Mouse (Mus musculus) left cerebral cortex, adult 9 months (tissue): Measurements from ENCODE around the gene Trip13.

Source experiments
- DNase-seq, 2 experiments: peaks; one replicate each; pipeline ENCODE4 v3.0.0; 2022; ENCODE audit warnings: low spot score in 2 of 2

The Trip13 gene

DNA sequence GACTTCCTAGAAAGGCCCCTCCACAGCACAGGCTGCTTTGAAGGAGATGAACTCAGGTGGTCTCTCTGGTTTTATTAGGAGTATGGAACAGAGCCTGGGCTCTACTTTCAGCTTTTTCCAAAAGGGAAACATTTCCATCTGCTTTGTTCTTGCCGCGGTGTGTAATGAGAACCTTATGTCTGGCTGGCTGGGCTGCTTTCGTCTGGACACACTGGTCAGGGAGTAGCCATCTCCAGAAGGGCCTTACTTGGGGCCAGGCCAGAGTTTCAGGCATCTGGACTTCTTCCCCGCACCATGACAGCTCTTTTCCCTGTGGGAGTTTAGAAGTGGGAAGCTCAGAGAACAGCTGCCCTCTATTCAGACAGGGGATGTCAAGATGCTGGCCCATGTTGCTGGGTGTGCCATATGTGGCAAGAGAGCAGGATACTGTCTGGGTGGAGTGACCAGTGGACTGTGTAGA is 50.1 kb downstream of the Trip13 start:
- no peak for DNase-seq

GRCm38 (mm10) chr13:73886601-73887000 is 51.0 kb downstream of the Trip13 start:
- DNase-seq = no peak

DNA sequence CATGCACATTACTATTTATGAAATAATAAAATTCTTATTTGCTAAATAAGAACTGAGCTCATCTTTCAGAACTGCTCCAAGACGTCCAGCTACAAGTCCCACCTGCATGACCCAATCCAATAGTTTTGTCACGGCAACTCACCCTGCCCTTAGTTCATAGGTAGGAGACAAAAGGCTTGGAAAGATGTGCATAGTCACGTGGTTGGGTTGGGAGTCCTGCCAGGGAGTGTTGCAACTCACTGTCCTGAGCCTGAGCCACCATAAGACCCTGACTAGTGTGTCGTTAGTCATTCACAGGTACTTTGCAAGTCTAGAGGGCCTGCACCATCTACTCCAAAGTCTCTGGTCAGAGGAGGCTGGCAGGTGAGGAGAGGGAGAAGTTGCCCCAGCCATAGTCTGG is 51.5 kb downstream of the Trip13 start:
- no peak for DNase-seq

DNA sequence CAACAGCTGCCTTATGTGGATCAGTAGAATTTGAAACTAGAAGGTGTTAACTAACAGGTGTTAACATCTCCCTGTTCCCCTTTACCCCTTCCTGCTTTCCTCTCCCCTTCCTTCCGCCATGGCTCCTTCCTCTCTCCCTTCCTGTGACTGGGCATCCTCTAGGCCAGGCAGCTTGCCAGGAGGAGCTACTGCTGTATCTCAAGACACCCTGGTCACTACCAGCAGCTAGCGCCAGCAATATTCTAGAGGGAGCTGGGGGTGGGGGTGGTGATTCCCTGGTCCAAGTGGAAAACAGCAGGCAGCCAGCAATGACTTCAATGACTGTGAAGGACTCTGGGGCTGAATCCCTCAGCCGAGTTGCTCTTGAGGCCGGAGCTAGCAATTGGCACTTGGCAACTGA is 51.9 kb downstream of the Trip13 start:
- no peak for DNase-seq

- DNase-seq = no peak
These were observed 56.2 kb downstream of the Trip13 start for GRCm38 (mm10) chr13:73881347-73881746.

DNA sequence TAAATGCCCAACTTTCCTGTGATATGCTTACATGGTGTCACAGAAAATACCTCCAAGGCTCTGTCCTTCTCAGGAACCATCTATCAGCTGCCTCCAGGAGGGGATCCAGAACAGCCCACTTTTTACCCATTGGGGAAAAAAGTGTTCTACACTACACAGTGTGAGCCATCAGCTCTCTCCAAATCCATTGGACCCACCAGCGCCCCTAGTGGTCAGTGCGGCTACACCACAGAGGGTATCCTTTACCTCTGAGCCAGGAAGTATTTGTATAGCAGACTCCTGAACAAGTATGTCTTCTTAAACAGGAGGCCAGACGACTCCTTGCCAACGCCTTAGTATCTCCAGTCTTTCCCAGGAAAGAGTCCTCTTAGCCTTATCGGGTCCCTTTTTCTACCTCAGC is 57.8 kb downstream of the Trip13 start:
- DNase-seq = peak in 1 of 2 experiments; percentile 10

DNA sequence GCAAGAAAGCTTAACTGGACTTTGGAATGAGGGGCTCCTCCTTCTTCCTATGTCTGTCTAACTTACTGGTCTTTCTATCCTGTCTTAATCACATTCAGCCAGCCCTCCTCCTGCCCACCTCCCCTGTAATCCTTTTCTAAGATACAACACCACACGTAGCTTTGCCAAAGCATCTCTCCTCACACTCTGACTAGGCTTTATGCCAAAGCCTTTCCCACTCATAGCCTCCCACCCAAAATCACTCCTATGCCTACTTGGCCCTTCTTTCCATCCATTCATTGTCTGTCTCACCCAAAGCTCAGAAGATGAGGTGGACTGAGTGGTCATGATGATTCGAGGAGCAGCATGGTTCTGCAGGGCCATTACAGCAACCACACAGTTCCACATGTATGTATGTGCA is 65.4 kb downstream of the Trip13 start:
- DNase-seq = peak in 1 of 2 experiments; percentile 46
